ENCODE assay signal across 26 mouse cellular contexts in genomic region chr2:28174441-28174840, GRCm38 (mm10). TPM values are rescaled to one million over a fixed set of nuclear protein-coding genes. Genes with fewer than 3 reads are reported as not detected.
"Had no signal": no experiment of that assay in that cellular context is flagged by ENCODE, and none has a peak within 500 bp of the region (broad histone marks: within the 10 kb centered on the region; RNA-seq: fewer than 3 reads in every experiment).

No protein-coding gene starts in this region.

- ATAC-seq: hindbrain, postnatal 0 days; intestine, embryonic 16.5 days; liver, embryonic 12.5 days had no signal

- DNase-seq: gastrocnemius, postnatal 14 days; gastrocnemius, postnatal 36 days; heart, adult 11 months; heart, adult 2 months; heart, postnatal 14 days; heart, postnatal 36 days; kidney, adult 11 months; kidney, adult 2 months; kidney, adult 9 months; kidney, postnatal 14 days; kidney, postnatal 36 days; layer of hippocampus, postnatal 36 days; left cerebral cortex, postnatal 4 days had no signal

- H3K4me3 ChIP-seq: heart, adult 2 months; heart, embryonic 13.5 days; heart, embryonic 15.5 days; hindbrain, embryonic 13.5 days; hindbrain, embryonic 15.5 days; kidney, embryonic 15.5 days; limb, embryonic 13.5 days; limb, embryonic 15.5 days; liver, embryonic 12.5 days had no signal

- H3K27ac ChIP-seq: heart, adult 2 months; heart, embryonic 13.5 days; heart, embryonic 15.5 days; hindbrain, embryonic 13.5 days; hindbrain, embryonic 15.5 days; hindbrain, postnatal 0 days; kidney, embryonic 15.5 days; kidney, postnatal 0 days; limb, embryonic 13.5 days; limb, embryonic 15.5 days; liver, embryonic 12.5 days; liver, embryonic 14.5 days had no signal

RNA-seq across cellular contexts. Expression of gene Olfm1, which starts 18.4 kb away (rescaled TPM):
- total RNA-seq: hematopoietic stem cell, adult 5-6 weeks had no signal
